Mouse (Mus musculus) forebrain, embryonic 11.5 days (tissue): Measurements from ENCODE around the gene Gm43064. TPM values are rescaled to one million over a fixed set of nuclear protein-coding genes. Genes with fewer than 3 reads are reported as not detected.
A peak's percentile ranks its signal among the peaks of the same experiment; 100 is the strongest.

Experiments
- ATAC-seq: fragments of 200-750 bp; cut with Nextera tagmentation; replicated peaks from 2 replicates; pipeline ENCODE4 v1.8.0; 2017; ENCODE audit warnings: moderate TSS enrichment; ENCODE audit not compliant: low FRiP score
- DNase-seq: peaks from one replicate; pipeline ENCODE4 v3.0.0-alpha.2; 2017; ENCODE audit warnings: low spot score
- H3K27ac ChIP-seq: fragments of 300-500 bp; sonication (generic); 2 replicates; pipeline ENCODE4 v1.5.1; 2014; ENCODE audit warnings: low read depth, low read length
- H3K27me3 ChIP-seq: fragments of 300-500 bp; sonication (generic); 2 replicates; pipeline ENCODE4 v1.6.1; 2014; ENCODE audit warnings: mild to moderate bottlenecking, low read length, mixed read lengths; ENCODE audit not compliant: control insufficient read depth, insufficient read depth
- H3K36me3 ChIP-seq: fragments of 300-500 bp; sonication (generic); 2 replicates; pipeline ENCODE4 v1.6.1; 2014; ENCODE audit warnings: mild to moderate bottlenecking, low read length, moderate library complexity, mixed read lengths; ENCODE audit not compliant: control insufficient read depth, insufficient read depth
- H3K4me1 ChIP-seq: fragments of 300-500 bp; sonication (generic); replicated peaks from 2 replicates; pipeline ENCODE4 v1.6.1; 2014; ENCODE audit warnings: low read length, mixed read lengths; ENCODE audit not compliant: control insufficient read depth, insufficient read depth
- H3K4me2 ChIP-seq: fragments of 300-500 bp; sonication (generic); 2 replicates; pipeline ENCODE4 v1.6.1; 2014; ENCODE audit warnings: low read depth, mild to moderate bottlenecking, low read length, moderate library complexity, mixed read lengths; ENCODE audit not compliant: severe bottlenecking
- H3K4me3 ChIP-seq: fragments of 300-500 bp; sonication (generic); 2 replicates; pipeline ENCODE4 v1.5.1; 2014; ENCODE audit warnings: low read depth, low read length
- H3K9ac ChIP-seq: fragments of 300-500 bp; sonication (generic); 2 replicates; pipeline ENCODE4 v1.6.1; 2014; ENCODE audit warnings: low read length
- H3K9me3 ChIP-seq: fragments of 300-500 bp; sonication (generic); 2 replicates; pipeline ENCODE4 v1.6.1; 2016; ENCODE audit warnings: low read length, mixed read lengths; ENCODE audit not compliant: control insufficient read depth
- WGBS: fragments of 180-500 bp; shearing (Covaris S2); extraction: QIAGEN DNeasy Blood & Tissue Kit; methylation state at CpG from one replicate; pipeline ENCODE4 v1.1.7; 2014; 5-methylcytosine and 5-hydroxymethylcytosine counted together
- polyA plus RNA-seq: library from polyadenylated mRNA; unstranded; fragments of >200 nt; fragmentation: Nextera tagmentation; extraction: Ambion mirVana; gene quantifications from 2 replicates; pipeline ENCODE4 v1.2.1, GENCODE M21; 2014

The Gm43064 gene
- polyA plus RNA-seq, 1 experiment from 2014 or later = 0.17 TPM

GRCm38 (mm10) chr3:103779183-103779582 lies 30.2 kb upstream of the Gm43064 start:
- Histone ChIP-seq H3K4me1 (no peaks in the 10 kb centered on the region), H3K27ac (no peak overlapping the region), H3K4me2 (no peak overlapping the region), H3K9me3 (no peaks in the 10 kb centered on the region), H3K36me3 (no peaks in the 10 kb centered on the region; the same call in 1 of the 2 replicates), H3K4me3 (no peak overlapping the region), H3K27me3 (no peaks in the 10 kb centered on the region), H3K9ac (no peak overlapping the region)
- DNase-seq = no peak
- ATAC-seq = no peak
- 80% methylated on average over 7 of the region's 7 CpGs for WGBS

DNA sequence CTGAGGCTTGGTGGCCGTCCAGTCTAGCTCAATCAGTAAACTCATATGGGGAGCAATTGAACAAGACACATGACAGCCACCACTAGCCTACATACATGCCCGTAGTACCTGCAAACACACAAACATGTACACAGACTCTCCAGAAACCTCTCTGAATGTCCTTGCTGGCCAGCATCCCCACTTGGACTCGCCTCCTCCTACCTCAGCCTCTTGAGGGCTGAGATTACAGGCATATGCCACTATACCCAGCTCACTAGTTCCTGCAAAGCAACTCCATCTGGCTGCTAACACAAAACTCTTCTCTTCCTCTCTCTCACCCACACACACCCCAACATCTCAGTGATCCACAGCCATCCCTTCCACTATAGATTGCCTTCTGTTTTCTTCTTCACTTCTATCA lies 29.1 kb upstream of the Gm43064 start:
- no peak overlapping the region for H3K27ac ChIP-seq
- WGBS = 88% methylated on average over 3 of the region's 3 CpGs

GRCm38 (mm10) chr3:103780777-103781176 lies 28.6 kb upstream of the Gm43064 start:
- WGBS = 82% methylated on average over 5 of the region's 5 CpGs
- no peaks in the 10 kb centered on the region for H3K27me3 ChIP-seq

More for the DNA sequence above, 29.1 kb upstream of the Gm43064 start:
- ATAC-seq (no peak), DNase-seq (no peak)
- no peak overlapping the region for H3K9ac ChIP-seq
- no peaks in the 10 kb centered on the region for H3K27me3 ChIP-seq
- no peaks in the 10 kb centered on the region for H3K4me1 ChIP-seq
- no peaks in the 10 kb centered on the region for H3K9me3 ChIP-seq
- H3K4me2 ChIP-seq = no peak overlapping the region
- H3K4me3 ChIP-seq = no peak overlapping the region
- H3K36me3 ChIP-seq = no peaks in the 10 kb centered on the region; the same call in 1 of the 2 replicates

DNA sequence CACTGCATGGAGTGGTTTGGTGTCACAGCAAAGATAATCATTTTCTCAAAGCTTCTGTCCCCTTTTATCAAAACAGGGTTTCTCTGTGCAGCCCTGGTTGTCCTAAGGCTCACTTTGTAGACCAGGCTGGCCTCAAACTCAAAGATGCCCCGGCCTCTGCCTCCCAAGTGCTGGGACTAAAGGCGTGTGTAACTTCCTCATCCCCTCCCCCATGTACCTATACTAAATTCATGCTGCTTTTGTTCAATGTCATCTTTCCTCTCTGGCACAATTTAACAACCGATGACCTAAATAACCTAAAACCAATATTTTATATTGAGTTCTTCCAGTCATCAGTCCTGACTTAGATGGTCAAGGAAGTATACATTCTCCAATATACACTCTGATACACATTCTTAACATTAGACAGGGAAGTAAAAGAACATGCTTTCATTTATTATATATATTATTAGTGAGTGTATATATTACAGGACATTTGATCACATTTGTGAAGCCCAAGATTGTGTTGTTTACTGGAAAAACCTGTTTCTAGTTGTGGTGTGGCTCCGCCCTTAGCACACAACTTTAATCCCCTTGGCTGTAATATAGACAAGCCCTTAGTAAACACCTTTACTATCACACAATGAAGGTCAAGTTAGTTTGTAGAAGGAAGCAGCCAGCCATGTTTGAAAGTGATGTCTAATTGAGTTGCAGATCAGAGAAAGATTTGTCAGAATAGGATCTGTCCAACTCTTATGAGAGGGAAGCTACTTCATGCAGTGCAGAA lies 26.3 kb upstream of the Gm43064 start:
- WGBS = 91% methylated on average over 4 of the region's 4 CpGs
- DNase-seq = no peak
- Histone ChIP-seq H3K27me3 (no peaks in the 10 kb centered on the region), H3K4me1 (no peaks in the 10 kb centered on the region), H3K4me3 (no peak overlapping the region), H3K9ac (no peak overlapping the region), H3K36me3 (no peaks in the 10 kb centered on the region), H3K27ac (no peak overlapping the region), H3K9me3 (no peaks in the 10 kb centered on the region), H3K4me2 (no peak overlapping the region)
- ATAC-seq = no peak

More at GRCm38 (mm10) chr3:103780777-103781176, 28.6 kb upstream of the Gm43064 start:
- Histone ChIP-seq H3K9ac (no peak overlapping the region), H3K4me2 (no peak overlapping the region), H3K4me1 (no peaks in the 10 kb centered on the region), H3K27ac (no peak overlapping the region), H3K36me3 (no peaks in the 10 kb centered on the region; the same call in 1 of the 2 replicates), H3K4me3 (no peak overlapping the region), H3K9me3 (no peaks in the 10 kb centered on the region)
- DNase-seq = no peak
- no peak for ATAC-seq

DNA sequence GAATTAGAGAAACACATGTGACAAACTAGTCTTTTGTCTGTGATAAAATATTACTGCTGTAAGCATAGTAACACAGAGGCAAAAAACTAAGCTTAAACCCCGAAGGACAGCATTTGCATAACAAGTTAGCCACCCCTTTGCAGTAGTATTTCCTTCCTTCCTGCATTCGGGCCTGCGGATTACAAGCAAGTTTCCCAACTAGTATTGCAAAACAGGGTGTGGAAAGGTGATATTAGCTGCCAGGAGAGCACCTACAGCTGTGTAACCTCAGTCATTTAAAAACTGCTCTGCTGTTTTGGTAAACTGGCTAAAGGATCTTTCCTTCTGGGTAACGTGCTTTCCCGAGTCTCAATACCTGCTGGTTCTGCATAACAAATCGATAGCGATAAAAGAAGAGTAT lies 22.1 kb upstream of the Gm43064 start:
- no peaks in the 10 kb centered on the region for H3K9me3 ChIP-seq
- DNase-seq (no peak), ATAC-seq (no peak)
- no peaks in the 10 kb centered on the region for H3K36me3 ChIP-seq
- H3K4me2 ChIP-seq = no peak overlapping the region
- H3K27me3 ChIP-seq = no peaks in the 10 kb centered on the region
- peaks cover 4% of the 10 kb centered on the region; the same call in 1 of the 2 replicates for H3K4me1 ChIP-seq
- 65% methylated on average over 7 of the region's 7 CpGs for WGBS
- H3K4me3 ChIP-seq = no peak overlapping the region
- H3K9ac ChIP-seq = no peak overlapping the region
- H3K27ac ChIP-seq = no peak overlapping the region

DNA sequence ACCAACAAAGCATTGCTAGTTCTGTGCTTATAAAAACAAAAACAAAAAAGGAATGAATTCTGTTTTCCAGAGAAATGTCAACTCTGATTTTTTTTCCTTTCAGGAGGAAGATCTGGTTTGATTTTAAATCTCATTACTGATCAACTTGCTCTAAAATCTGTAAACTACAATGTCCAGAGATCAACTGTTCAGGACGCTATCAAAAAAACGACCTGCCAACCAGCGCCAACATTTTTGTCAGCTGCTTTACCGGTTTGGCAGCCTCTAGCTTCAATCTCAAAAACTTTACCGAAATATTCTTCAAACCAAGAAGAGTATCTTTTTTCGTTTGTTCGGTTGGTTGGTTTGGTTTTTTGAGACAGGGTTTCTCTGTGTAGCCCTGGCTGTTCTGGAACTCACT lies 20.3 kb upstream of the Gm43064 start:
- H3K27me3 ChIP-seq = no peaks in the 10 kb centered on the region
- WGBS = 88% methylated on average over 7 of the region's 7 CpGs
- H3K27ac ChIP-seq = no peak overlapping the region
- no peak overlapping the region for H3K9ac ChIP-seq
- no peak for ATAC-seq
- no peak overlapping the region for H3K4me3 ChIP-seq
- H3K36me3 ChIP-seq = no peaks in the 10 kb centered on the region
- no peak for DNase-seq
- H3K9me3 ChIP-seq = no peaks in the 10 kb centered on the region
- peaks cover 4% of the 10 kb centered on the region; the same call in 1 of the 2 replicates for H3K4me1 ChIP-seq
- no peak overlapping the region for H3K4me2 ChIP-seq

- WGBS = 4% methylated on average over 14 of the region's 14 CpGs
- DNase-seq (peak; percentile 52), ATAC-seq (no peak)
- H3K4me3 ChIP-seq = peak overlapping the region; percentile 97
- peak overlapping the region; percentile 91 for H3K4me2 ChIP-seq
- H3K4me1 ChIP-seq = peaks cover 4% of the 10 kb centered on the region; the same call in 1 of the 2 replicates
- H3K36me3 ChIP-seq = no peaks in the 10 kb centered on the region
- no peaks in the 10 kb centered on the region for H3K9me3 ChIP-seq
- no peaks in the 10 kb centered on the region for H3K27me3 ChIP-seq
- peak overlapping the region; percentile 93 for H3K9ac ChIP-seq
- no peak overlapping the region for H3K27ac ChIP-seq
Observed at GRCm38 (mm10) chr3:103789891-103790345, 19.5 kb upstream of the Gm43064 start.

DNA sequence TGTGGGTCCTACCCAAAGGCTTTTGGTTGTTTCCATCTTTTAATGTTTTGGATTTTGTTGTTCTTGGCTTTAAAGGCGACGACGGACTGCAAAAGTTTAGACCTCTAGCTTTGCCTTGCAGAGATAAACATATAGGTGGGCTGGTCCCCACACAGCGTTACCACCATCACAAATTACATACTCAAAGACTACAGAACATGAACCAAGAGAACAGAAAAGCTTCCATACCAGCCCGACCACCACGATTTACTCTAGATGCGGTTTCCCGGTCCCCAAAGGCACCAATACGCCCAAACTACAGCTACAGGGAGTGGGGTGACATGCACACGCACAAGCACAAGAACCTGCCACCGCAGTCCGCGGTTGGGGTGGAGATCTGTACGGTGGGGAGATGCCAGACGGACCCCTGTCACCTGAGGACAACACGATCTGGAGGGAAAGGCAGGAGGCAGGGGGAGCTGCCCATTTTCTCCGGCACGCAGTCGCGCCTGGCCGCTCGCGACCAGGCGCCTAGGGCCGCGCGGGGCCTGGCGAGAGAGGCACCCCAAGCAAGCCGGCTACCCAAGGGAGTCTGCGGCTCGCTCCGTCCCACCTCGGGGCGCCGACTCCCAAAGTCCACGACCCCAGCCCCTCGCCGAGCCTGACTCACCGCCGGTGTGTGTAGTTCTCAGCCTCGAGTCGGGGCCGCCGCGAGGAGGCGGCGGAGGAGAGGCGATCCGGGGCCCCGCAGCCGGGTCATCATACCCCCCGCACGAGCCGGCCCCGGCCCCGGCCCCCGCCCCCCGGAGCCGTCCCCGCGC lies 18.8 kb upstream of the Gm43064 start:
- peak overlapping the region; percentile 97 for H3K4me3 ChIP-seq
- peaks cover 4% of the 10 kb centered on the region; the same call in 1 of the 2 replicates for H3K4me1 ChIP-seq
- ATAC-seq (peak; percentile 86), DNase-seq (no peak)
- peak overlapping the region; percentile 72 for H3K27ac ChIP-seq
- H3K4me2 ChIP-seq = peak overlapping the region; percentile 91
- peak overlapping the region; percentile 93 for H3K9ac ChIP-seq
- H3K36me3 ChIP-seq = no peaks in the 10 kb centered on the region
- WGBS = under 1% methylated on average over 49 of the region's 61 CpGs
- H3K27me3 ChIP-seq = no peaks in the 10 kb centered on the region
- no peaks in the 10 kb centered on the region for H3K9me3 ChIP-seq
